Mouse (Mus musculus) embryonic facial prominence, embryonic 13.5 days (tissue): ENCODE measurements around the gene Psip1. TPM values are rescaled to one million over a fixed set of nuclear protein-coding genes. Genes with fewer than 3 reads are reported as not detected.
"Not testable (repeated sequence)": the region's sequence is repeated elsewhere in the genome, so short reads cannot be mapped to it uniquely, and the experiment has no call there.

Experiments
- ATAC-seq: fragments of 200-750 bp; cut with Nextera tagmentation; 2 replicates; pipeline ENCODE4 v1.8.0; 2017; ENCODE audit warnings: low read depth; ENCODE audit not compliant: insufficient number of reproducible peaks, insufficient read depth, low FRiP score, low TSS enrichment
- H3K27ac ChIP-seq: fragments of 300-500 bp; sonication (generic); 2 replicates; pipeline ENCODE4 v1.5.1; 2015; ENCODE audit warnings: moderate library complexity, mild to moderate bottlenecking, inconsistent platforms
- H3K27me3 ChIP-seq: fragments of 300-500 bp; sonication (generic); 2 replicates; pipeline ENCODE4 v1.6.1; 2015; ENCODE audit warnings: mild to moderate bottlenecking, inconsistent platforms
- H3K36me3 ChIP-seq: fragments of 300-500 bp; sonication (generic); 2 replicates; pipeline ENCODE4 v1.6.1; 2015; ENCODE audit warnings: mild to moderate bottlenecking, inconsistent platforms
- H3K4me1 ChIP-seq: fragments of 300-500 bp; sonication (generic); 2 replicates; pipeline ENCODE4 v1.6.1; 2015; ENCODE audit warnings: inconsistent platforms
- H3K4me2 ChIP-seq: fragments of 300-500 bp; sonication (generic); 2 replicates; pipeline ENCODE4 v1.6.1; 2015; ENCODE audit warnings: moderate library complexity, mild to moderate bottlenecking, inconsistent platforms
- H3K4me3 ChIP-seq: fragments of 300-500 bp; sonication (generic); 2 replicates; pipeline ENCODE4 v1.5.1; 2015; ENCODE audit warnings: mild to moderate bottlenecking, inconsistent platforms
- H3K9ac ChIP-seq: fragments of 300-500 bp; sonication (generic); 2 replicates; pipeline ENCODE4 v1.6.1; 2015; ENCODE audit warnings: mild to moderate bottlenecking, inconsistent platforms
- H3K9me3 ChIP-seq: fragments of 300-500 bp; sonication (generic); 2 replicates; pipeline ENCODE4 v1.6.1; 2016; ENCODE audit warnings: inconsistent platforms
- WGBS: fragments of 180-500 bp; shearing (Covaris S2); methylation state at CpG from one replicate; pipeline ENCODE4 v1.1.7; 2015; ENCODE audit warnings: mixed read lengths; 5-methylcytosine and 5-hydroxymethylcytosine counted together
- polyA plus RNA-seq: library from polyadenylated mRNA; unstranded; fragments of >200 nt; fragmentation: Nextera tagmentation; extraction: Ambion mirVana; gene quantifications from 2 replicates; pipeline ENCODE4 v1.2.1, GENCODE M21; 2015

Psip1 gene
- polyA plus RNA-seq: 184 and 186 TPM in 2 replicates

GRCm38 (mm10) chr4:83486117-83486901 lies at the start of gene Psip1:
Gene Psip1, minus strand, starts transcription at chr4:83486459.
- no peaks in the 10 kb centered on the region for H3K9me3 ChIP-seq
- peak within 1 kb of the TSS; percentile 93 for H3K4me3 ChIP-seq
- under 1% methylated on average over 64 of the region's 86 CpGs for WGBS
- peak within 1 kb of the TSS; percentile 98 for H3K27ac ChIP-seq
- peak within 1 kb of the TSS; percentile 74 for H3K4me2 ChIP-seq
- peaks cover 21% of the 10 kb centered on the region for H3K4me1 ChIP-seq
- peaks cover 23% of the 10 kb centered on the region for H3K36me3 ChIP-seq
- H3K9ac ChIP-seq: peak within 1 kb of the TSS; percentile 93
- peak; percentile 93 for ATAC-seq
- H3K27me3 ChIP-seq: no peaks in the 10 kb centered on the region

- no peaks in the 10 kb centered on the region for H3K36me3 ChIP-seq
Observed at GRCm38 (mm10) chr4:83534024-83534423, 47.8 kb upstream of the Psip1 start.

GRCm38 (mm10) chr4:83533168-83533911 lies 47.1 kb upstream of the Psip1 start:
- H3K9me3 ChIP-seq: no peaks in the 10 kb centered on the region
- H3K4me2 ChIP-seq: no peak overlapping the region
- no peak overlapping the region for H3K9ac ChIP-seq
- H3K4me3 ChIP-seq: no peak overlapping the region
- H3K27me3 ChIP-seq: no peaks in the 10 kb centered on the region
- WGBS: 83% methylated on average over 9 of the region's 9 CpGs
- H3K27ac ChIP-seq: no peak overlapping the region
- H3K36me3 ChIP-seq: no peaks in the 10 kb centered on the region
- no peak for ATAC-seq
- no peaks in the 10 kb centered on the region for H3K4me1 ChIP-seq

More at GRCm38 (mm10) chr4:83534024-83534423, 47.8 kb upstream of the Psip1 start:
- no peak overlapping the region for H3K4me2 ChIP-seq
- H3K9ac ChIP-seq: no peak overlapping the region
- 80% methylated on average over 7 of the region's 7 CpGs for WGBS
- no peak for ATAC-seq
- H3K27me3 ChIP-seq: no peaks in the 10 kb centered on the region
- H3K9me3 ChIP-seq: no peaks in the 10 kb centered on the region
- H3K4me3 ChIP-seq: no peak overlapping the region
- H3K4me1 ChIP-seq: no peaks in the 10 kb centered on the region
- H3K27ac ChIP-seq: no peak overlapping the region

- not testable (repeated sequence) for H3K27me3 ChIP-seq, H3K9ac ChIP-seq, H3K4me3 ChIP-seq, H3K36me3 ChIP-seq, ATAC-seq, H3K27ac ChIP-seq, H3K4me2 ChIP-seq, H3K4me1 ChIP-seq, H3K9me3 ChIP-seq
- WGBS: 91% methylated on average over 4 of the region's 4 CpGs
Observed at GRCm38 (mm10) chr4:83530060-83530459, 43.8 kb upstream of the Psip1 start.

GRCm38 (mm10) chr4:83527921-83528320 lies 41.7 kb upstream of the Psip1 start:
- no peak overlapping the region for H3K4me2 ChIP-seq
- no peaks in the 10 kb centered on the region for H3K9me3 ChIP-seq
- no peaks in the 10 kb centered on the region for H3K36me3 ChIP-seq
- no peak overlapping the region for H3K9ac ChIP-seq
- ATAC-seq: no peak
- no peaks in the 10 kb centered on the region for H3K27me3 ChIP-seq
- no peak overlapping the region for H3K27ac ChIP-seq
- H3K4me1 ChIP-seq: 0 out of 2 replicates have a peak, but pooled peaks cover 5% of the 10 kb centered on the region
- no peak overlapping the region for H3K4me3 ChIP-seq

- 49% methylated on average over 6 of the region's 6 CpGs for WGBS
- Histone ChIP-seq H3K9me3 (no peaks in the 10 kb centered on the region), H3K36me3 (no peaks in the 10 kb centered on the region), H3K4me1 (0 out of 2 replicates have a peak, but pooled peaks cover 5% of the 10 kb centered on the region), H3K4me3 (no peak overlapping the region), H3K4me2 (no peak overlapping the region), H3K27me3 (no peaks in the 10 kb centered on the region), H3K9ac (no peak overlapping the region), H3K27ac (no peak overlapping the region)
- no peak for ATAC-seq
Observed at GRCm38 (mm10) chr4:83526988-83527334, 40.7 kb upstream of the Psip1 start.

- Histone ChIP-seq H3K4me2 (peak overlapping the region; percentile 81), H3K27me3 (no peaks in the 10 kb centered on the region), H3K9ac (peak overlapping the region; percentile 22; the same call in 1 of the 2 replicates), H3K9me3 (no peaks in the 10 kb centered on the region), H3K4me3 (peak overlapping the region; percentile 72), H3K27ac (no peak overlapping the region), H3K36me3 (no peaks in the 10 kb centered on the region), H3K4me1 (0 out of 2 replicates have a peak, but pooled peaks cover 5% of the 10 kb centered on the region)
- ATAC-seq: no peak
- WGBS: 10% methylated on average over 13 of the region's 13 CpGs
Observed at GRCm38 (mm10) chr4:83526270-83526987, 40.2 kb upstream of the Psip1 start.

- H3K4me2 ChIP-seq: peak overlapping the region; percentile 81
- WGBS: 1% methylated on average over 18 of the region's 18 CpGs
- H3K4me1 ChIP-seq: 0 out of 2 replicates have a peak, but pooled peaks cover 5% of the 10 kb centered on the region
- H3K27ac ChIP-seq: peak overlapping the region; percentile 97
- ATAC-seq: peak; percentile 72
- peak overlapping the region; percentile 79 for H3K9ac ChIP-seq
- H3K4me3 ChIP-seq: peak overlapping the region; percentile 72
- no peaks in the 10 kb centered on the region for H3K9me3 ChIP-seq
- H3K27me3 ChIP-seq: no peaks in the 10 kb centered on the region
- no peaks in the 10 kb centered on the region for H3K36me3 ChIP-seq
Observed at GRCm38 (mm10) chr4:83525690-83526055, 39.4 kb upstream of the Psip1 start.

GRCm38 (mm10) chr4:83524843-83525689 lies 38.8 kb upstream of the Psip1 start, which contains the start of gene Ccdc171:
Gene Ccdc171, plus strand, starts transcription at chr4:83525545.
- 0 out of 2 replicates have a peak, but pooled peaks cover 5% of the 10 kb centered on the region for H3K4me1 ChIP-seq
- peak within 1 kb of the TSS; percentile 97 for H3K27ac ChIP-seq
- peak within 1 kb of the TSS; percentile 72 for H3K4me3 ChIP-seq
- H3K9me3 ChIP-seq: no peaks in the 10 kb centered on the region
- peak; percentile 92 for ATAC-seq
- no peaks in the 10 kb centered on the region for H3K27me3 ChIP-seq
- no peaks in the 10 kb centered on the region for H3K36me3 ChIP-seq
- under 1% methylated on average over 73 of the region's 73 CpGs for WGBS
- peak within 1 kb of the TSS; percentile 86 for H3K9ac ChIP-seq
- H3K4me2 ChIP-seq: peak within 1 kb of the TSS; percentile 81

- peak overlapping the region; percentile 81 for H3K4me2 ChIP-seq
- no peaks in the 10 kb centered on the region for H3K36me3 ChIP-seq
- H3K27ac ChIP-seq: peak overlapping the region; percentile 97
- ATAC-seq: no peak
- H3K4me3 ChIP-seq: peak overlapping the region; percentile 72
- H3K9ac ChIP-seq: peak overlapping the region; percentile 86
- no peaks in the 10 kb centered on the region for H3K27me3 ChIP-seq
- 10% methylated on average over 6 of the region's 6 CpGs for WGBS
- H3K9me3 ChIP-seq: no peaks in the 10 kb centered on the region
- 0 out of 2 replicates have a peak, but pooled peaks cover 5% of the 10 kb centered on the region for H3K4me1 ChIP-seq
Observed at GRCm38 (mm10) chr4:83524456-83524842, 38.2 kb upstream of the Psip1 start.
